Mouse (Mus musculus): ENCODE measurements around the gene Olfr992.
"Not testable (repeated sequence)": the region's sequence is repeated elsewhere in the genome, so short reads cannot be mapped to it uniquely, and the experiment has no call there.

The Olfr992 gene

GRCm38 (mm10) chr2:85409369-85409768, at the start of gene Olfr992:
Gene Olfr992, minus strand, starts transcription at chr2:85409469.
- no peak for DNase-seq (ENCODE audit: low read depth)

- DNase-seq (ENCODE audit: low read depth): no peak
Measured at GRCm38 (mm10) chr2:85443539-85443938, 34.3 kb upstream of the Olfr992 start, which contains the start of gene Olfr995. Gene Olfr995, minus strand, starts transcription at chr2:85443639.

GRCm38 (mm10) chr2:85442546-85442945, 33.3 kb upstream of the Olfr992 start:
- DNase-seq (ENCODE audit: low read depth): no peak

- no peak for DNase-seq (ENCODE audit: low read depth)
Measured at GRCm38 (mm10) chr2:85436351-85436750, 27.1 kb upstream of the Olfr992 start, which contains the start of gene Olfr994. Gene Olfr994, minus strand, starts transcription at chr2:85436451.

- DNase-seq (ENCODE audit: low read depth): no peak
Measured at GRCm38 (mm10) chr2:85425893-85426292, 16.6 kb upstream of the Olfr992 start.

GRCm38 (mm10) chr2:85414777-85415176, 5.5 kb upstream of the Olfr992 start, which contains the start of gene Olfr993:
Gene Olfr993, minus strand, starts transcription at chr2:85414877.
- no peak for DNase-seq (ENCODE audit: low read depth)

- DNase-seq (ENCODE audit: low read depth): not testable (repeated sequence)
Measured at GRCm38 (mm10) chr2:85363127-85363526, 46.1 kb downstream of the Olfr992 start, which contains the start of gene Olfr988. Gene Olfr988, minus strand, starts transcription at chr2:85363227.

Data from 416B (cell line).